Mouse (Mus musculus) kidney, adult 9 months (tissue): ENCODE measurements around the gene Pde1a.

Experiments used
- DNase-seq: peaks from one replicate; pipeline ENCODE4 v3.0.0; 2022

Gene Pde1a

GRCm38 (mm10) chr2:80128861-80129698 lies at the start of gene Pde1a:
TSS of gene Pde1a (minus strand) at chr2:80129458.
- DNase-seq, result no peak

- no peak for DNase-seq
Observed at GRCm38 (mm10) chr2:80178608-80179280, 49.5 kb upstream of the Pde1a start.

- DNase-seq, result no peak
Observed at GRCm38 (mm10) chr2:80178154-80178553, 48.9 kb upstream of the Pde1a start.

- no peak for DNase-seq
Observed at GRCm38 (mm10) chr2:80168103-80168502, 38.8 kb upstream of the Pde1a start.

- no peak for DNase-seq
Observed at GRCm38 (mm10) chr2:80158784-80159183, 29.5 kb upstream of the Pde1a start.

- no peak for DNase-seq
Observed at GRCm38 (mm10) chr2:80158196-80158595, 28.9 kb upstream of the Pde1a start.

GRCm38 (mm10) chr2:80150019-80150418 lies 20.8 kb upstream of the Pde1a start:
- DNase-seq, result no peak

GRCm38 (mm10) chr2:80149332-80149731 lies 20.1 kb upstream of the Pde1a start:
- no peak for DNase-seq

- no peak for DNase-seq
Observed at GRCm38 (mm10) chr2:80135076-80135475, 5.8 kb upstream of the Pde1a start.

GRCm38 (mm10) chr2:80132677-80133076 lies 3.4 kb upstream of the Pde1a start:
- DNase-seq, result no peak

- peak; percentile 19 for DNase-seq
Observed at GRCm38 (mm10) chr2:80126663-80127062, 2.6 kb downstream of the Pde1a start.

- DNase-seq, result peak; percentile 25
Observed at GRCm38 (mm10) chr2:80086891-80087290, 42.4 kb downstream of the Pde1a start.

GRCm38 (mm10) chr2:80080090-80080821 lies 49.0 kb downstream of the Pde1a start:
- no peak for DNase-seq

GRCm38 (mm10) chr2:80079618-80080017 lies 49.6 kb downstream of the Pde1a start:
- DNase-seq, result no peak

GRCm38 (mm10) chr2:80076323-80076722 lies 52.9 kb downstream of the Pde1a start:
- no peak for DNase-seq

GRCm38 (mm10) chr2:80074531-80074930 lies 54.7 kb downstream of the Pde1a start:
- peak; percentile 8 for DNase-seq

GRCm38 (mm10) chr2:80074046-80074445 lies 55.2 kb downstream of the Pde1a start:
- DNase-seq, result no peak

- DNase-seq, result no peak
Observed at GRCm38 (mm10) chr2:80073426-80073825, 55.8 kb downstream of the Pde1a start.

GRCm38 (mm10) chr2:80069745-80070144 lies 59.5 kb downstream of the Pde1a start:
- DNase-seq, result no peak

- no peak for DNase-seq
Observed at GRCm38 (mm10) chr2:80066449-80066848, 62.8 kb downstream of the Pde1a start.

GRCm38 (mm10) chr2:80056062-80056461 lies 73.2 kb downstream of the Pde1a start:
- DNase-seq, result no peak

- no peak for DNase-seq
Observed at GRCm38 (mm10) chr2:80054042-80054441, 75.2 kb downstream of the Pde1a start.

GRCm38 (mm10) chr2:80046751-80047513 lies 82.3 kb downstream of the Pde1a start:
- no peak for DNase-seq
